Mouse (Mus musculus): ENCODE results near the gene Adck2. TPM values are rescaled to one million over a fixed set of nuclear protein-coding genes. Genes with fewer than 3 reads are reported as not detected.
A peak's percentile ranks its signal among the peaks of the same experiment; 100 is the strongest.

Gene Adck2
- 10 to 100 TPM; 21.6 to 27.7 TPM for polyA plus RNA-seq (2017; shearing (Covaris generic))

DNA sequence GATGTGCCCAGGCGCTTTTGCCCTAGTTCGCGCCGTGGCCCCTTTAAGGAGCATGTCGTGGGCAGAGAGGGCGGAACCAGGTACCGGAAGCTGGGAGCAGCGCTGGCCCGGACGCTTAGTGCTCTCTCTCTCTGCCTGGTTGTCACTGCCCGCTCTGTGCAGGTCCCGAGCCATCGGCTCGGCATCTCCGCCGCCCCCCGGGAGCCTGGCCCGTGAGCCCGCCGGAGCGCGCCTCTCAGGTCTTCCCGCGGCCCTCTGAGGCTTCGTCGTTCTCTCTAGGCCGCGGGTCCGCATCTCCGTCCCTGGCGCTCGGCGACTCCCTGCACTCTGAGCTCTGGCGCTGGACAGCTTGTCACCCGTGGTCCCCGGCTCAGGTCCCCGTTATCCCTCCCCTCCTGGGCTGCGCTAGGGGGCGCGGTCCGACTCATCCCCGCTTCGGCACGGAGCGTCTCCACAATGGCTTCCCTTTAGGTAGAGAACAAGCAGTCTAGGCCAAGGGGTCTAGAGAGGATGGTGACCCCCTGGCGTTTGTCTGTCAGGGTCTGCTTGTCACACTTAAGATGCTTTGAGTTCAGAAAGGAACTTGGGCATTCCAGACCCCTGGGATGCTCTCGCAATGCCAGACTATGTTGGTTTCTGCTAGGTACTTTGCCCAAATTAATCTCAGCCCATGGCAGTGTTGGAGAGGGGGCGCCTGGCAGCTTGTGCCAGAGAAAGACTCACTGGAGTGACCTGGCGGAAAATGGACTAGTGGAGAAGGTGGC lies at the start of gene Adck2:
Adck2 (plus strand) TSS at position 83 of the 764 bp plus-strand sequence.
- ATAC-seq = peak; percentile 99

- ATAC-seq = no peak
These were observed 46.9 kb upstream of the Adck2 start for GRCm38 (mm10) chr6:39526797-39527196.

GRCm38 (mm10) chr6:39527337-39527784 lies 46.3 kb upstream of the Adck2 start:
- no peak for ATAC-seq

DNA sequence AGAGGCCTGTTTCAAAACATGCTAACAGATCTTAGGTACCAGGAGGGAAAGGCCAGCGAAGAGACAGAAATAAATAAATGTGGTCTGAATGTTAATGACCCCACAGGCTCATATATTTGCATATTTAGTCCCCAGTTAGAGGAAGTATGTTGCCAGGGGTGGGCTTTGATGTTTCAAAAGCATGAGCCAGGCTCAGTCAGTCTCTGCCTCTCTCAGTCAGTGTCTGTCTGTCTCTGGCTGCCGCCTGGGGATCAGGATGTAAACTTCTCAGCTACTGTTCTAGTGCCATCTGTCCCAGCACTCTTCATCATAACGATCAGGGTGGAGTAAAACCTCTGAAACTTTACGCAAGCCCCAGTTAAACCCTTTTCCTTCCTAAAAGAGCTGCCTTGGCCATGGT lies 45.9 kb upstream of the Adck2 start:
- no peak for ATAC-seq

DNA sequence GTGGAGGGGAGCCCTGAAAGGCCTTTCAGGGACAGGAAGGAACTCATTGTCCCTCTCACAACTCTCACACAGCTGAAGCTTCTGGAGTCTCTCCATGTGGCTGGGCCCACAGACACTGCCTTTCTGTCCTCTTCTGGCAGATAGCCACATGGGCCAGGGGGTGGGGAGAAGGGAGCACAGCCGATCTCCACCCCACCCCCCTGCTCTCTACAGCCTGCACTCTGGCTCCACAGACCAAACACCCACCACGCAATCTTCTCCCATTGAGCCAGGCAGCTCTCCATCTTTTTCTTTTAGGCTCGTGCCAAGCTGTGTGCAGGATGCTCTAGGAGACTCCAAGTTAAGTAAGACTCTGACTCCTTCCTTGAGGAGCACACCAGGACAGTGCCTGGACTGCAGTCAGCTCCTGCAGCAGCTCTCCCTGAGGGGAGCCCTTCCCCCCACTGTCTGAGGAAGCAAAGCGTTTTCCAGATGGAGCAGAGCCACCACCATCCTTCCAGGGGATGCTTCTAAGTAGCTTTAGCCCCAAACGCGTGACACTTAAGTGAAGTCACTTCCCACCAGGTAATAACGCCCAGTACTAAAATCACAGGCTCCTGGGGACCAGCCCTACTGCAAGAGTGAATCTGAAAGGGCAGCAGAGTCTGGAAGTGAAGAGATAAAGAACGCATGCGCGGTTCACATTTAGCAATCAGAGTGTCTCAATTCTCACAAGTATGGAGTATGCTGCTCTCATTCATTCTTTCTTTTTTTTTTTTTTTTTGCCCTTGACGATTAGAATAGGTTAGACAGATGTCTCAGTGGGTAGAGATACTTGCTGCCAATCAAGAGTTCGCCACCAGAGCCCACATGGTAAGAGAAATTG lies 44.8 kb upstream of the Adck2 start:
- ATAC-seq = no peak

DNA sequence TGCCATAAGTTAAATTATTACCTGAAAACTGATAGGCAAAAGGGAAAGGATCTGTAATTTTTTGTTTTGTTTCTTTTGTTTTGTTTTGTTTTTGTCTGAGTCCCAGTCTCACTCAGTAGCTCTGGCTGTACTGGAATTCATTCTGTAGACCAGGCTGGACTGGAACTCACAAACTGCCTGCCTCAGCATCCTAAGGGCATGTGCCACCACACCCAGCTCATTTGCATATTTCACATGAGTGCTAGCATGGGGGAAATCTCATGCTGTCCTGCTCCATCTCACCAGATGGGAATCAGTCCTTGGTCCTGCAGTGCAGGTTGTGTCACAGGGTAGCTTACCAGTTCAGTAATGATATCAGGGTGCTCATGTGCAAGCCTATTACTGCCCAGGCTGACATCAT lies 38.7 kb upstream of the Adck2 start:
- ATAC-seq = no peak

- ATAC-seq = no peak
These were observed 37.1 kb upstream of the Adck2 start for GRCm38 (mm10) chr6:39536621-39537020.

DNA sequence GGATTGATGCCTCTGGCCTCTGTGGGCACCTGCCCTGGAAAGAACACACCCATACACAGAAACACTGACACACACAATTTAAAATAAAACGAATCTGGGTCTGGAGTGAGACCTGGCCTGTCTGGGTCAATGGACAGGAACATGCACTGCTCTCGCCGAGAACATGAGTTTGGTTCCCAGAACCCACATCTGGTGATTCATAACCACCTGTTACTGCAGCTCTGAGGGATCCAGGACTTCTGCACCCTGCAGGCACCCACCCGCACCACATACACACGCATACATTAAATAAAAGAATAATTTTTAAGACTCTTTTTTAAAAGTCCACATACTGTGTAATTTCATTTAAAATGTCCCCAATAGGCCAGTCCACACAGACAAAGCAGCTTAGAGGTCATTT lies 36.4 kb upstream of the Adck2 start:
- ATAC-seq = no peak

- no peak for ATAC-seq
These were observed 35.4 kb upstream of the Adck2 start for GRCm38 (mm10) chr6:39538227-39538626.

DNA sequence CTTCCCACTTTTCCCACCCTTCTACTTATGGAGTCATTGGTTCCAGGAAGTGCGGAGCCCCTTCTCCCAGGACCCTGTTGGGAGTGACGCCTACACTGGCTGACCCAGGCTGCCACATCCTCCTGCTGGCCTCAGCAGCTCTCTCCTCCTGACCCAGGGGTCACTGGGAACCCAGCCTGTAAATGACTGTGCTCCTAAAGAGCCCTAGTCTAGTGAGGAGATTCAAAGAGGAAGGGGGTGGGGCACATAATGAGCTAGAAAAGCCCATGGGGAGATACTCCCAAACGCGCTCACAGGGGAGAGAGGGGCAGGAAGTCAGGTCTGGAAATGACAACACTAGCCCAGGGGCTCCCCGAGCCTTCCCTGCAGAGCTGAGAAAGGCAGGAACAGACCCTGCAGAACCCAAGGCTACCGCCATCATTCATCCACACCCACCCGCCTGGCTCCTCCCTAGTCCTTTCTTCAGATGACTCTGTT lies 34.0 kb upstream of the Adck2 start:
- no peak for ATAC-seq

GRCm38 (mm10) chr6:39540563-39540962 lies 33.1 kb upstream of the Adck2 start:
- ATAC-seq = no peak

DNA sequence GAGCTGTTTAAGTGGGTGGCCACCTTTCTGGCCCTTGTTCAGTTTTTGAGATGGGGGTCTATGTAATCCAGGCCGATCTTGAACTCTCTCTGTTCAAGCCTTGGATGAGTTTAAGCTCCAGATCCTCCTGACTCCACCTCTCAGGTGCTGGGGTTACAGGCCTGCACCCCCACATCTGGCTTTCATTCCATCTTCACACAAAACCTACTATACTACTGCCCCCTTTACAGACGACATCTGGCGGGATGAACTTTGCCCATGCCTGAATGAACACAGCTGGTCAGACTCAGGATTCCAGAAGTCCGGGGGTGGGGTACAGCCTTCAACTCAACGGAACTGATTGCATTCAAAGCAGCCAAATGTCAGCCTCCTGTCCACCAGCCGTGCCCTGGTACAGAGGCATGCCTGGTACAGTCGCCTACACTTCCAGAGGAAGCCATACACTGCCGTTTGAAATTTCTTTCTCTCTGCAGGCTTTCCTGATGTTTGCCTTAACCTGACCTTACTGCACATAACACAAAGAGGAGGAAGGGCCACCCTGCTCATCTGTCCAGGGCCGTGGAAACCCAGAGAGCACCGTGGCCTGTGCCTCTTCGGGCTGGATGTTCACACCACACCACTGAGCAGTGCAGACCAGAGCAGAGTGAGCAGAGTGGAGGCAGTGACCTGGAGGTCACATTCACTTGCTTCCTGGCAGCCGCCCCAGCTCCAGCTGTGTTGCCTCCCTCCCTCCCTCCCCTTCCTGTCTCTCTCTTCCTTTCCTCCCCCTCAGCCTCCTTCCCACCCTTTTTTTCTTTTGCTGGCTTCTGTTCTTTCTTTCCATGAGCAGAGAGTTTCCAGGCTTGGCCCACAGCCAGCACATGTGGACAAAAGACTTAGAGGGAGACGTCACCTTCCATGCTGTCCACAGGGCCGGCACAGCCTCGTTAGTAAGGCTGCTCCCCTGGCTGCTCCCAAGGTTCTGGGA lies 30.8 kb upstream of the Adck2 start:
- ATAC-seq = no peak

GRCm38 (mm10) chr6:39543769-39544420 lies 29.8 kb upstream of the Adck2 start:
- ATAC-seq = no peak

DNA sequence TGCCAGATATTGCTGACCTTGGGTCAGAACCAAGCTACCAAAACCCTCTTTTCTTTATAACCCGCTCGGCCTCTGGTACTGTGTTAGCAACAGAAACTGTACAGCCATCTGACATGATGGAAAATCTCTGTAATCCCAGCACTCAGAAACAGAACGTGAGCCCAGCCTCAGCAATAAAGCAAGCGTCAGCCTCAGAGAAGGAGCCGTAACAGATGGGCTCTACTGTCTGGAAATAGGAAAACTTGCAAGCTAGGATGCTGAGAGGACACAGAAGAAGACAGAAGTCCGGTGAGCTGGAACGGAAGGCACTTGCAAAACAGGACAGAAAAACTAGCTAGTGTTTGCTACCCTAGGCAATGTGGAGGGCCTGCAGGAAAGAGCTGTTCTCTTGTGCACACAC lies 28.2 kb upstream of the Adck2 start:
- no peak for ATAC-seq

- no peak for ATAC-seq
These were observed 25.6 kb upstream of the Adck2 start for GRCm38 (mm10) chr6:39548030-39548429.

GRCm38 (mm10) chr6:39551981-39552636 lies 21.6 kb upstream of the Adck2 start:
- ATAC-seq = no peak

DNA sequence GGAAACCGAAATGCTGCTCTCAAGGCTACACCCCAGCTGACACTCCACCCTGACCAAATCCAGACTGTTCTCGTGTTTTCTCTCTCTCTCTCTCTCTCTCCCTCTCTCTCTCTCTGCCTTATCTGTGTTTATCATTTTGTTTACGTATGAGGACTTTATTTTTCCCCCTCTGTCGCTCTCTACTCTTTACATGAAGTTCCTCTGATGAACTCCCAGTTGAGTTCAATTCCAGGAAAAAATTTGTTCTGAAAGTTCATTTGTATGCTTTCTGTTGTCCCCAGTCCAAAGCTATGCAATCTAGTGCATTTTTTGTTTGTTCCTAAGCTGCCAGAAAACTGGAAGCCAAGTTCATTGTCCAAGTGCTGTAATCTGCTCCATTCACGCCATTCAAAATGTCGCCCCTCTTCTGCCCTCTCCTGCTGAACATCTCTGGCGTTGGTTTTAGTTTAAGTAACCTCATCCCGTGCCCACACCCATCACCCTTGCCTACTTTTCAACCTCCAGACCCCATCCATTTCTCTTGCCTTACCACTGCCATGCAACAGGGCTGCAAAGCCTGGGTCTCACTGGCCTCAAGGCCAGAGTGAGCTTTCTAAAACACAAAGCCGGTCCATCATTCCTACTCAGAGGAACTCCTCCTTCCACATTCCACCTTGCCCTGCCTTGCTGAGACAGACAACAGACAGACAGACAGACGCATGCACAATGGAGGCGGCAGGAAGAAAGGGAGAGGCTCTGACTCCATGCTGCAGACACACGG lies 18.6 kb upstream of the Adck2 start:
- ATAC-seq = no peak

DNA sequence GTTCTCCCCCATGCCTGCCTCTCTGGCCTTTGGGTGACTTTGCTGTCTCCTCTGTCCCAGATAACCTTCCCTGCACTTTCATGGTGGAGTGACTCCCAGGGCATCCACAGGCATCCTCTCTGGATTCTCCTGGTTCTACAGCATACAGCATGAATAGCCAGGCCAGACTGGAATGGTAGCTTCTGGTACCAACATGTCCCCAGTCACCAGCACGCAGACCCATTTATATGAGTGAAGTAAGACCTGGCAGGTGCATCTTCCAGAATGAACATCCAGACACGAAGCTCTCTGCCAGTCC lies 18.1 kb upstream of the Adck2 start:
- no peak for ATAC-seq

DNA sequence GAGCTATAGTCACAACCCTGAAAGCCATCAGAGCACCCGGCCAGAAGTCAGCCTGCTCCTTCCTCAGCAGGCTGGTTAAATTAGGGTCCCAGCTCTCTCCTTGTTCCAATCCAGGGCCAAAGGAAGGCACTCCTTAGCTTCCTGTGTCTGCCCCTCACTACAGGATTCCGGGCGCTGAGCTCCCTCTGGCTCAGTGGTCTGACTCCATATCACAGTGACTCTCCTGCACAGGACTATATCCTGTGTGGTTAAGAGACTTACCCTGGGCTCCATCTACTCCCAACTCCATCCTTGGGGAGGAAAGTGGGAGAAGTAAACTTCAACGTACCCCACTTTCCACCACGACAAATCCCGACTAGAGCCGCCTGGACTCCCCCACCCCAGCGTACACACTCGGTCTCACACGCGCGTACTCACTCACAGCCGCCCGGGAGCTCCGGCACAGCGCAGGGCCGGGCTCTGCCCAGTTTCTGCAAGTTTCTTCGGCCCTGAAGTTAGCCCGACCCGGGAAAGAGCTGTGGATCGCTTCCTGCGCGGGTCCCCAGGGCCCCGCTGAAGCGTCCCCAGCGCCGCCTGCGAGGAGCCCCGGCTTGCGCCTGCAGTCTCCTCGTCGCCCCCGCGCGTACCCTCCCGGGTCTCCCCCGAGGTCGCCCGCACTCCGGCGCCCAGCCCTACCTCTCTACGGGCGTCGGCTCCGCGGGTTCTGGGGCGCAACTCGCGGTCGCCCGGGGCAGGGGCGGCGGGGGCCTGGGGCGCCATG lies 16.6 kb upstream of the Adck2 start:
- no peak for ATAC-seq

DNA sequence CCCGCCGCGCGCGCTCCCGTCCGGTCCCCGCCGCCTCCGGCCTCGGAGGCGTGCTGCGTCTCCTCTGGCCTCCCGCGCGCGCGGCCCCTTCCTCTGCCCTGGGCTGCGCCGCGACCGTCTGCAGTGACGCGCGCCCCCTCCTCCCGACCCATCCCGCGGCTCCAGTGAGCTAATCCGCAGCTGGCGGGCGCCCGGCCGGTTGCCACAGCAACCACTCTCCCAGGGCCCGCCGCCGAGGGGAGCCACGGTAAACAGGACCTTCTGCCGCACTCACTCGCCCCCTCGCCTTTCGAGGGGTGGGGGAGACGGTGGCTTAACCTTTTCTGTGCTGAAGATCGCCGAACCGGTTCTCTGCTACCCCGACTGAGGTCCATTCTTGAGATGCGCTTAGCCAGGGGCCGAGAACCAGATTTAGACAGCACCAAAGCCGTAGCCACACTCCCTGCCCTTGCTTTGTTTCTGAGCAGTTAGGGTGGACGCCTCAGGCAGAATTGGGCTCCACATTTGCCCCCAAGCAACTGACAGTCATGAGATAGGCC lies 15.9 kb upstream of the Adck2 start, which contains the start of gene Dennd2a:
Dennd2a (minus strand) TSS at position 145 of the 539 bp plus-strand sequence.
- ATAC-seq = no peak
